Mouse (Mus musculus): ENCODE results near the gene Gpd1.
"Not testable (repeated sequence)": the region's sequence is repeated elsewhere in the genome, so short reads cannot be mapped to it uniquely, and the experiment has no call there.

Gpd1 gene

GRCm38 (mm10) chr15:99717386-99718334 is at the start of gene Gpd1:
Gene Gpd1 (plus strand): TSS chr15:99717515.
- DNase-seq = peak; percentile 84

- no peak for DNase-seq
Measured at GRCm38 (mm10) chr15:99667544-99667943, 49.8 kb upstream of the Gpd1 start.

- DNase-seq = peak; percentile 86
Measured at GRCm38 (mm10) chr15:99668881-99669280, 48.4 kb upstream of the Gpd1 start.

- DNase-seq = no peak
Measured at GRCm38 (mm10) chr15:99669392-99669791, 47.9 kb upstream of the Gpd1 start.

- peak; percentile 83 for DNase-seq
Measured at GRCm38 (mm10) chr15:99670154-99670821, 47.0 kb upstream of the Gpd1 start, which contains the start of gene Asic1. Gene Asic1 (plus strand): TSS chr15:99670368.

GRCm38 (mm10) chr15:99670964-99671670 is 46.2 kb upstream of the Gpd1 start:
- no peak for DNase-seq

DNA sequence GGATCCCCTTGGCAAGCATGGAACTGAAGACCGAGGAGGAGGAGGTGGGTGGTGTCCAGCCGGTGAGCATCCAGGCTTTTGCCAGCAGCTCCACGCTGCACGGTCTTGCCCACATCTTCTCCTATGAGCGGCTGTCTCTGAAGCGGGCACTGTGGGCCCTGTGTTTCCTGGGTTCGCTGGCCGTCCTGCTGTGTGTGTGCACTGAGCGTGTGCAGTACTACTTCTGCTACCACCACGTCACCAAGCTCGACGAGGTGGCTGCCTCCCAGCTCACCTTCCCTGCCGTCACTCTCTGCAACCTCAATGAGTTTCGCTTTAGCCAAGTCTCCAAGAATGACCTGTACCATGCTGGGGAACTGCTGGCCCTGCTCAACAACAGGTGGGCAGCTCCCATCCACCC is 45.5 kb upstream of the Gpd1 start:
- no peak for DNase-seq

GRCm38 (mm10) chr15:99674866-99675265 is 42.4 kb upstream of the Gpd1 start:
- no peak for DNase-seq

- DNase-seq = no peak
Measured at GRCm38 (mm10) chr15:99677089-99677488, 40.2 kb upstream of the Gpd1 start.

- DNase-seq = no peak
Measured at GRCm38 (mm10) chr15:99678063-99678800, 39.1 kb upstream of the Gpd1 start.

- no peak for DNase-seq
Measured at GRCm38 (mm10) chr15:99679008-99679407, 38.3 kb upstream of the Gpd1 start.

- DNase-seq = no peak
Measured at GRCm38 (mm10) chr15:99682880-99683279, 34.4 kb upstream of the Gpd1 start.

DNA sequence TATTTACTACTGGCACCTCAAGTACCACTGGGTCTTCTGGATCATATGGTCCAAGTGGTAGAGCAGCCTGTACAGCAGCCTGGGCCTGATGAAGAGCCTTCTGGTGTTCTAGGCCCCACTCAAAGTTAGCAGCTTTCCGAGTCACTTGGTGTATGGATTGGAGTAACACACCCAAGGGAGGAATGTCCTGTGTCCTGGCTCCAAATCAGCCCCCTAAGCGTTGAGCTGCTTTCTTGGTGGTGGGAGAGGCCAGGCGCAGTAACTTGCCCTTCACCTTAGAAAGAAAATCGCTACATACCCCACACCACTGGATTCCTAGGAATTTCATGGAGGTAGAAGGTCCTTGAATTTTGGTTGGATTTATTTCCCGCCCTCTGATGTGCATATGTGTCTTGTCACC is 33.2 kb upstream of the Gpd1 start:
- no peak for DNase-seq

DNA sequence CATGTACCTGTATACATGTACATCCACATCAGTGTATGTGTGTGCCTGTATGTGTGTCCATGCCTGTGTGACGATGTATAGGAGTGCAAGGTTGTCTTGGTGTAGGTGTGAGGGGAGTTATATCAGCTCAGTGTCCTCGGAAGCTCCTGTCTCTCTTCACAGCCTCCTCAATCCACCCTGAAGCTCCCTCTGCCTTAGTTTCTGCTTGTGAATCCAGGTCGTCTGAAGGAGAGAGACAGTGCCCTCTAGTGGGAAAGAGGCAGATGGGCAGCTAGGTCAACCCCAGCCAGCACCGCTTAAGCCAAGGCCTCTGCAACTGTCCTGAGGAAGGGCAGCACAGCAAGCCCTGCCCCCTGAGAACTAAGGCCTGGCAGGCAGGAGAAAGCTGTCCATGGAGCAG is 28.6 kb upstream of the Gpd1 start:
- peak; percentile 71 for DNase-seq

DNA sequence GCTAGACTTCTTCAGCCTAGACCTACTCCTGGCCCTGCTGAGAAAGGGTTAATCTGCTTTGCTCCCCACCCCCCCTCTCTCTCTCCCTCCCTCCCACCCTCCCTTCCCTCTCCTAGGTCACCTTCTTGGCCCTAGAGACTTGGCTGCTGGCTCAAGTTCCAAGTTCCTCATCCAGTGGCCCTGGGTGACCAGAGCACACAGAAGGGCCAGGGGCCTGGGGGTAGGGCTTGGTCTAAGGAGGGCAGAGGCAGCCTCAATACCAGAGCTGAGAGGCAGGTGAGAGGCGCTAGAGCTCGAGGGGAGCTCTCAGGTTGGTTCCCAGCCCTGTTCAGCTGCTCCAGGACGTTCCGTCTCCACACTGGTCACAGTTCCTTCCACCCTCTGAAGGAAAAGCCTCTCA is 26.4 kb upstream of the Gpd1 start:
- peak; percentile 12 for DNase-seq

- peak; percentile 30 for DNase-seq
Measured at GRCm38 (mm10) chr15:99691976-99692375, 25.3 kb upstream of the Gpd1 start.

- no peak for DNase-seq
Measured at GRCm38 (mm10) chr15:99697309-99697708, 20.0 kb upstream of the Gpd1 start.

DNA sequence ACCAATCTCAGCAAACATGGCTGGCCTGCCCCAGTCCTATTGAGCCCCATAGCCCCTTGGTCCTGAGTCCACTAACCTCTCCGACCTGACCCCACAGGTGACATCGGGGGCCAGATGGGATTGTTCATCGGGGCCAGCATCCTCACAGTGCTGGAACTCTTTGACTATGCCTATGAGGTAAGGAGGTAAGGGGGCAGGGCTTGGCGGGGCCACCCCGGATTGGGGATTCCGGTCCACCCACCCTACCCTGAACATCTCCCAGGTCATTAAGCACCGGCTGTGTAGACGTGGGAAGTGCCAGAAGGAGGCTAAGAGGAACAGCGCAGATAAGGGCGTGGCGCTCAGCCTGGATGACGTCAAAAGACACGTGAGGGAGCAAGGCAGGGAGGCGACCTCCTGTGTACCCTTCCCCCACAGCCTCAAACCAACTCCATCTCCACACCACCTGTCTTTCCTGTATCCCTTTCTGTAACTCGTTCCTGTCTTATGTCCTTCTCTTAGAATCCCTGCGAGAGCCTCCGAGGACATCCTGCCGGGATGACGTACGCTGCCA is 18.7 kb upstream of the Gpd1 start:
- no peak for DNase-seq

GRCm38 (mm10) chr15:99699715-99700114 is 17.6 kb upstream of the Gpd1 start:
- no peak for DNase-seq

GRCm38 (mm10) chr15:99700219-99701106 is 16.9 kb upstream of the Gpd1 start:
- DNase-seq = peak; percentile 46

GRCm38 (mm10) chr15:99701640-99701998 is 15.7 kb upstream of the Gpd1 start:
- DNase-seq = not testable (repeated sequence)

Measured in cerebellum, adult 8-10 months (tissue).